Mouse (Mus musculus): Measurements from ENCODE around the gene Itgb1.

Gene Itgb1

DNA sequence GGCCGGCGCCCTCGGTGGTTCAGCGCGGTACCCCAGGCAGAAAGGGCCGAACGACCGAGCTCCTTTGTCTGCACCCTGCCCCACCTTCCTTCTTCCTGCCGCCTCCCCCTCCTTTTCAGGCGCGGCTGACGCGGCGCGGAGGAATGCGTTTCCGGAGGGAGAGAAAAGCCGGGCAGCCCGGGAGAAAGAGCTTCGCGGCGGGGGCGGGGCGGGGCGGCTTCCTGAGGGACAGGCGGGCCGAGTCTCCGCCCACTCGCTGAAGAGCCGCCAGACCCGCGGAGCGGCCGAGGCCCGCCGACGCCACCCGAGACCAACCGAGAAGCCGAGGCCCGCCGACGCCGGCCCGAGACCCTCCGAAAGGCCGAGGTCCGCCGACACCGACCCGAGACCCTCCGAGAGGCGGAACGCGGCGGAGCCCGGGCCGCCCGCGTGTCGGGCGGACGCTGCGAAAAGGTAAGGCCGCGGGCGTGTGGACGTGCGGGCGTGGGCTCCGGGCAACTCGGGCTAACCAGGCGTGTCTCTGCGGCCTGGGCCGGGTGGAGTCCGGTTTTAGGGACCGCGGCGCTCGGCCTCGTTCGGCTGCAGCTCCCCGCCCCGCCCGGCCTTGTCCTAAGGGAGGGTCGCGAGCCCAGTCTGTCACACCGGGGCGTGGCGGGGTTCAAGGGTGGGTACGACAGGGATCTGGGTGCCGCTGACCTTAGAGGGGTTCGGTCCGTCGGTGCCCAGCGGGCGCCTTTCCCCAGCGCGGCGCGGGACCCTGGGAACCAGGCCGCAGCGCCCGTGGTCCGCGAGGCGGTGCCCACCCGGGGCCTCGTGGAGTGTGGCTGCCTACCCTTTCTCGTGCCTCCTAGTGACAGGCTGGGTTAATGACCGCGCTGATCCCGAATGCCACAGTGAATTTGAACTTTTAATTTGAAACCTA, at the start of gene Itgb1:
Gene Itgb1 (plus strand): TSS at position 148 of the 922 bp plus-strand sequence.
- DNase-seq (ENCODE audit: low spot score in 2 of 2) = peak; percentile 80 to 81

DNA sequence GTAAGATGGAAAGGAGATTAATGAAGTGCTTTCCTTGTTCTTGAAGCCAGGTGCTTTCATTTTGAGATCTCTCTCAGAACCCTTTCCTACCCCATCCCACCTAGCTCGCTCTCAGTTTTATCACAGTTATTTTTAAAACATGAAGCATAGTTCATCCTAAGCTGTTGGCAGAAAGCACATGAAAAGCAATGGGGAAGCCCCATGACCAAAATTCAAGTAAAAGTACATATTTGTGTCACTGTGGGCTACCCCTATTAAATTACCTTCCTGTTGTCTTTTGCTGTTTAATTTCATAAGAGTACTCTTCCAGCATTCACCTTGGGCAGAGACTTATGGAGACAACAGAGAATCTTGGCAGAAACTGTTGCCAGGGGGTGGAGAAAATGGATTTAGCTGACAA, 42.4 kb upstream of the Itgb1 start:
- no peak for DNase-seq (ENCODE audit: low spot score in 2 of 2)

DNA sequence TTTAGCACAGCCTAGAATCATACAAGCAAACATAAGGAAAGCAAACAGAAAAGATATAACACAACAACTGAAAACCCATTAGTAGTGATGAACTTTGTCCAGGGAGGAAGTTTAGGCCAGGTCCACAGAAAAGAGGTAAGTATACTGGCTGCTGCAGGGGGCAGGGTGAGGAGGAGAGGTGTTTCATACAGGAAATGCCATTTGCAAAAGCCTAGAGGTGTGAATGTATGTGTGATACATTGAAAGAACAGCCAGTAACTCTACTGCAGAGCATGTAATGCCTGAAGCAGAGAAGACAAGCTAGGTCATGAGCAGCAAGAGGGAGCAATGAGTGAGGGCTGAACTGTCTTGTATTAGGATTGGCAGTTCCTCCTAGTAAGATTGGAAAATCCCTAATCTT, 40.0 kb upstream of the Itgb1 start:
- no peak for DNase-seq (ENCODE audit: low spot score in 2 of 2)

DNA sequence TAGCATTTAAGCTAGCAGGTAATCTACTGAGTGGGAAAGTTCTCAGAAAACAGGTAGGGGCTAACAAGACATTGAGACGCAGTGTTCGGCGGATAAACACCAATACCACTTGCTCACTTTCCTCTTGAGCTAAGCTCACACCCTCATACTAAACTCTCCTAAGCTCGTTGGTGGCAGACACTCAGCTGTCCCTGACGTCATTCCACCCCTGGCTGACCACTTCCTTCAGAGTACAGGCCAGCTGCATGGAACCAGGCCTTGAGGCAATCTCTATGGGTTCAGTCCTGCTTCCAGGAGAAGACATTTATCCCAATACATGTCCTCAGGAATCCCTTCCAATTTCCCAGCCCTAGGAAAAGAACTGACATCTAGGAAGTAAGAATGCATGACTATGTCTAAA, 39.0 kb upstream of the Itgb1 start:
- DNase-seq (ENCODE audit: low spot score in 2 of 2) = no peak

DNA sequence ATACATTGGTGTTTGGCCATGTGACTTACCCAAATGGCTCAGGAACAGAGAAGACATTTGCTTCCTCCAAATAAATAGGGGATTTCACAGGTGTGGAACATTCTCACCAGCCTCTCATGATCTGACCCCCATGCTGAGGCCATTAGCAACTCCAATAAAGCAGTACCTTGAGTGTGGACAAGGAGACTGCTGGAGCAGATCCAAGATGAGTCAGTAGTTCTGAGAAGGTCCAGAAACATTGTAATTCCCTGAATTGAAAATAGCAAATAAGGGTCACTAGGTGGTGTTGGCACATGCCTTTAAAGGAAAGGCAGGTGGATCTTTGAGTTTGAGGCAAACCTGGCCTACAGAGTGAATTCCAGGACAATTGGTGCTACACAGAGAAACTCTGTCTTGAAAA, 37.4 kb upstream of the Itgb1 start:
- no peak for DNase-seq (ENCODE audit: low spot score in 2 of 2)

DNA sequence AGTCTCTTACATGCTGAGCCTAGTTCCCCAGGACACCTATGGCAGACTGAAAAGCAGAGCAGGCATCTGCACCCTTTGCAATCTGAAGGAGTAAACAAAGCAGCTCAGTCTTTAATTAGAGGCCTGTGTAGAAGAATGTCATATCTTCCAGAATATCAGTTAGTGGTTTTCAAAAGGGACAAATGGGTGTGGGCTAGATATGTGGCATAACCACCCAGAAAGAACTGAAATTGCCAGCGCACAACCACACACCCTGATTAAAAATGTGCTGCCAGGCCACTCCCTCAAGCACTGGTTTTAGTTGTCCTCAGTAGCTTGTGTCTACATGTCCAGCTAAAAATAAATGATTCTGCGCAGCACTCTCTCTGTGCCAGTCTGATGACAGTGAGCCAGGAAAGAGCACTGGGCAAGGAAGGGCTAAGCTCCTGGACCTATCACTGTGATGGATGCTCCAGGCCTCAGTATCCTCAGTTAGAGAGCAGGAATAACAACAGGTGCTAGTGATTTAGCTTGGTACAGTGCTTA, 35.1 kb upstream of the Itgb1 start:
- DNase-seq (ENCODE audit: low spot score in 2 of 2) = no peak

DNA sequence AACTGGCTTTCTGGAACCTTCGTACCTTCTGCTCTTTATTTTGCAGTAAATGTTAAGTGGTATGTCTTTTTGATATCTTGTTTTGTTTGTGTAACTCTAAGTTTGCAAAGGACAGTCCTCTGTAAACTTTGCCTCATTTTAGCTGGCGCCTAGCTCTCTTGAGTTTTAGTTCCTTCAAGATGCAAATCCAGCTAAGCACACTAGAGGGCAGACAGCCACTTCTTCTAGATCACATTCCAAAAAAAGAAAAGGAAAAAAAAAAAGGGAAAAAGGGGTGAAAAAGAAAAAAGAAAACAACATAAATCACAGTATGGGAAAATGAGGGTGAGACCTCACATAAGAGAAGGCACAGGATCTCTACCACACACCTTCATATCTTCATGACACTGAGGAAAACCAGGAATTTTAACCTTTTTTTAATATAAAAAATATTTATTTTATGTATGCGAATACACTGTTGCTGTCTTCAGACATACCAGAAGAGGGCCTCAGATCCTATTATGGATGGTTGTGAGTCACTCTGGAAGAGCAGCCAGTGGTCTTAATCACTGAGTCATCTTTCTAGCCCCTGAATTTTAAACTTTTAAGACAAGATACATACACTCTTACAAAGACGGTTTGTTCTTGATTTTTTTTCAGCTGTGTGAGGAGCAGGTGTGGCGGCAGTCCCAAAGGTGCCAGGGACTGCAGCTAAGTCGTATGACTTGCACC, 32.9 kb upstream of the Itgb1 start:
- DNase-seq (ENCODE audit: low spot score in 2 of 2) = peak; percentile 29 to 33

DNA sequence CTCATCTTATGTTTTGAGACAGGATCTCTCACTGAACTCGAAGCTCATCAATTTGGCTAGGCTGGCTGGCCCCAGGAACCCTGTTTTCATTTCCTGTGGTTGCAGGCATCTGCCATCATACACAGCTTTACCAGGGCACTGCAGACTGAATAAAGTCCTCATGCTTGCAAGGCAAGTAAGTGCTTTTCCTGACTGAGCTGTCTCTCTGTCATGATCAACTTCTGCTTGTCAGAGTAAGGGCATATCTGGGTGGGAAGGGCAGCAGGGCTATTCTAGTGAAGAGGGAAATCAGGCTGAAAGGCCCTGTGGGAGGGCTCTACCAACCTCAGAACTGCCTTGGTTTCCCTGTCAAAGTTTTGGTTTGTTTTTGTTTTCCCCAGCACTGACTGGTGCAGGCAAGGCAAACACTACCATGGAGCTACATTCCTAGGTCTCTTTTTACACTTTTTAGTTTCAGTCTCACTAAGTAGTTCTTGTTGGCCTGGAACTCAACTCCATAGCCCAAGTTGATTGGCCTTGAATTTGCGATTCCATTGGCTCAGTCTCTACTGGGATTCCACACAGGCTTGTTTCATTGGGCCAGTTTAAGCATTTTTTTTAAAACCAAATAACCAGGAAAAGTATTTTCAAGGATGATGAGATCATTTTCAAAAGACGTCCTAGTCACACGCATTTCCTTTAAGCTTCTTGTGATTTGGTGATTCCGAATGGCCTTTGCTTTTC, 31.7 kb upstream of the Itgb1 start:
- peak; percentile 32 to 35 for DNase-seq (ENCODE audit: low spot score in 2 of 2)

DNA sequence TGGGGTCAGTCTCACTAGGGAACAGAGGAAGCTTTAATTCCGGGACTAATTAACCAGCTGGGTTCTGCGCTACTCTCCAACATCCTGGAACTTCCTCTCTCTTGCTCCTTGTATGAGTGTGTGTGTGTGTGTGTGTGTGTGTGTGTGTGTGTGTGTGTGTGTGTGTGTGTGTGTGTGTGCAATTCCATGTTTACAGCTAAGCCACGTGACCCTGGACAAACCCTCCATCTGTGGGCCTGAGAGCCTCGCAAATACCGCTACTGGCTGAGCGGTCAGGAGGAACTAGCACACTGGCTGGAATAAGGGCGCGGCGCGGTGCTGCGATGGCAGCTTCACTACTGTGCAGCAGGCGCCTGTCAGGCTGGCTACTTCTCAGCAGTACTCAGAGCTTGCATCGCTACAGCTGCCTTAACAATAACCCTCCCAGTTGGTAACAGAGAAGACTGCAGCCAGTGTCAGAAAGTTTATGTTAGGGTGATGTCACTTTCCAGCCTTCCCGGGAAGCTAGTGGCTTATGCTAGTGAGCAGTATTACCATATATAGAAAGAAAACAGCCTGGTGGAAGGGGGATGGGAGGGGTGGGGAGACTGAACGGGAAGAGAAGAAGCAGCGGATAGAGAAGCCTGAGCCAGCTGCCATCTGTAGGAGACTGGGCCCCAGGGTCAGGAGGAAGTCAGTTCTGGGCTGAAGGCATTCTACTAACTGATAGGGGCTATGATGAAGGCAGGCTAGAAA, 30.9 kb upstream of the Itgb1 start:
- peak; percentile 19 to 39 for DNase-seq (ENCODE audit: low spot score in 2 of 2)

DNA sequence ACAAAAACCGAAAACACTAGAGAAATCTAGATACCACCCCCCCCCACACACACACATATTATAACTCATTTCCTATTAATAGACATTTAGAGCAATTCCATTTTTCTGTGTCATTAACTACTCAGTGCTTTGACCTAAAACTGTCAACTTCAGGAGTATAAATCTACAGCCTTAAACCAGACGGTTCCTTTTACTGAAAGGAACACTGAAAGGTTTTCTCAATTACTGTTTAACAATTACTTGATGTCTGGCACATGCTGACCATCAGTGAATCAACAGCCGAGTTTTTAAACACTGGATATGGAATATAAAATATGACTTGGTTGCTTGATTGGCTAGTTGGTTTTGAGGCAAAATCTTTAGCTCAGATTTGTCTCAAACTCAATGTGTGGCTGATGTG, 23.3 kb upstream of the Itgb1 start:
- DNase-seq (ENCODE audit: low spot score in 2 of 2) = no peak

DNA sequence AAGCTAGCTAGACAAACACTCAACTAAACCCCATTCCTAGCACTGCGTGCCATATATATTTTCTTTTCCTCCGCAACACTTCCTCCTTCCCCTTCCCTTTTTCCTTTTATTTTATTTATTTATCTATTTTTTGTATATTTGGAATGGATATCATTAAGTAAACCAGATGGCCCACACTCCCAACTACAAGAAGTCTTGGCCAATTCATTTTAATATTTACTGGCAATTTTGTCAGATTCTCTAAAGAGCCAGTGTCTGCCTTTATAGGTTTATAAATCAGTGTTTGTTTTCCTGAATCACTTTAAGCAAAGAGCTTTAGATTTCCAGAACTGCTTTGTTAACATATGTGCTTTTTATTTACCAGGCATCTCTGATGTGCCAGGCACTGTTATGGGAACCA, 22.8 kb upstream of the Itgb1 start:
- DNase-seq (ENCODE audit: low spot score in 2 of 2) = no peak

DNA sequence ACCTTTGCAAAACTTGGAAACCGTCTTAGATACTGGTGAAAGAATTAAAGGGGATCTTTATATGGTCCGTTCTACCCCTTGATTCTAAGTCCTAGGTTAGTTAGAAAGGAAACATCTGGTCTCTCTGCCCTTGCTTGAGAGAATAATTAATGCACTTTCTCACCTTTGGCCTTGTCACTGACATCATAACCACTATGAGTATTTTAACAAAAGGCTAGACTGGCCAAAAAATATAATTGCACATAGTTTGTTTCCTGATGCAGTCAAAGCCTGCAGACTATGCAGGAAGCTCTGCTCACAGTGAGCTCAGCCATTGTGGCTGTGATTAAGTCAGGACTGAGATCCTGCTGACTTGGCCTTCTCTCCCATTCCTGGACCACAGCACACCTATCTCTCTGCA, 22.3 kb upstream of the Itgb1 start:
- DNase-seq (ENCODE audit: low spot score in 2 of 2) = no peak

DNA sequence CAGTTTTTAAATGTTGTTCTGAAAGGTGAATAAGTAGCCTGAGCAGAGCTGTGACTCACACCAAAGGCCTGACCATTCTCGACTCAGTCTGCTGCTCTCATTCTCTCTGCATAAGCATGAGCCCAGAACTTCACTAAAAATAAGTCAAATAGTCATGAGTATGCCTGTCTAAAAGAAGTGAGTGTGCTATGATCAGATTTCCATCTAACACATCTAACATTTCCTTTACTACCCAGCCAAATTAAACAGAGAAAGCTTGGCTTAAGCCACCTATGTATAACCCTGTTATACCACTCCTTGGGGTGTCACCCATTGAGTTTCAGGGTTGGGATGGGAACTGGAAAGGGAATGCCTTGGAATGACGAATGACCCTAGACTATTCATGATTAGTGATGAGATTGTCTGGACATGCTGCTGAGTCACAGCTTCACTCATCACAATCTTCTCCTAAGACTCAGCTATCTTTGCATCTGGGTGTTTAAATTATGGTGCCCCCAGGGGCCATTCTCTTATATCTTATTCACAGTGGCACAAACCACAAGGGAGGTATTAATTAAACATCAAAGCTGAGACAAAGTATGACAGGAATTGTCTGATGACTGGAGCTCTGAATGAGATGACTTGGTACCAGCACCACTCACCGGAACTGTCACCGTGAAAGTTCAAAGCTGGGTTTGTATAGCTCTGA, 18.7 kb upstream of the Itgb1 start:
- no peak for DNase-seq (ENCODE audit: low spot score in 2 of 2)

DNA sequence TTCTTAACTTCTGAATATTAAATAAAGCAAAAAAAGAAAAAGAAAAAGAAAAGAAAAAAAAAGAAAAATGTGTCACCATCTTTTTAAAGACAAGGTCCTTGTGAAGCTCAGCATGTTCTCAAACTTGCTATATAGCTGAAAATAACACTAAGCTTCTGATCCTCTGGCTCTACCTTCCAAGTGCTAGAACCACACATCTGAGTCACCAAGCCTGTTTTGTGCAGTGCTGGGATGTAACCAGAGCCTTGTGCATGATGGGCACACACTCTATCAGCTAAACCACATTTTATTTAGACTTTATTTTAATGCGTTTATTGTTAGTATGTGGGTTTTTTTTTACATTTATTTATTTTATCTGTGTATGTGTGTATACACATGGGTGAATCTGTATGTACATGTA, 13.6 kb upstream of the Itgb1 start:
- no peak for DNase-seq (ENCODE audit: low spot score in 2 of 2)

DNA sequence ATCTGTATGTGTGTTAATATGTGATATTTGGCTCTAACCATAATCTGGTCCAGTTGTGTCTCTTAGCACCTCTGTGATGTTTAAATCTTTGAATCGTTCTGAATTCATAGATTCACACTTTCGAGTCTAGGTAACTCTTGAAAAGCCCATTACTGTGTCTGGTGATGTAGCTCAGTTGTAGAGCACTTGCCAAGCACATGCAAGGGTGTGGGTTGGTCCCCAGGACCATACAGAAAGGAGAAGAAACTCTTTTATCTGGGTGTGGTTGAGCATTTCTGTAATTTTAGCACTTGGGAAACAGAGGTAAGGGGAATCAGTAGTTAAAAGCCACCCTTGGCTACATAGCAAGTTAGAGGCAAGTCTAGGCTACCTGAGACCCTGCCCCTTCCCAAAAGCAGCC, 13.0 kb upstream of the Itgb1 start:
- DNase-seq (ENCODE audit: low spot score in 2 of 2) = no peak

DNA sequence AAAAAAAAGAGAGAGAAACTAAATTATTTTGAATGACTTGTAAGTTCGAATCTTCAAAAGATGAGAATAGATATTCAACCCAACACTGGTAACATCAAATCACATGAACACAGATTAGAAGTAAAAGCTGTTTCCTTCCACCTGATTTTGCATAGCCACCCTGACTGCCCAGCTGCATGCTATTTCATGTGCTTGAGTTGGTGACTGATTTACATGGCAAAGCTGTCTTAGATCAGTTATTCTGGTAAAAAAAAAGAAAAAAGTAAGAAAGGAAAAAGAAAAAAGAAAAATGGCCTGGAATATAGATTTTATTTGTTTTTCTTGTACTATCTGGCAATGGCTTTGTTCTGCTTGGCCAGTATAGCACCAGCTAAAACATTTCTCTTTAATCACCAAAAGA, 12.5 kb upstream of the Itgb1 start:
- no peak for DNase-seq (ENCODE audit: low spot score in 2 of 2)

DNA sequence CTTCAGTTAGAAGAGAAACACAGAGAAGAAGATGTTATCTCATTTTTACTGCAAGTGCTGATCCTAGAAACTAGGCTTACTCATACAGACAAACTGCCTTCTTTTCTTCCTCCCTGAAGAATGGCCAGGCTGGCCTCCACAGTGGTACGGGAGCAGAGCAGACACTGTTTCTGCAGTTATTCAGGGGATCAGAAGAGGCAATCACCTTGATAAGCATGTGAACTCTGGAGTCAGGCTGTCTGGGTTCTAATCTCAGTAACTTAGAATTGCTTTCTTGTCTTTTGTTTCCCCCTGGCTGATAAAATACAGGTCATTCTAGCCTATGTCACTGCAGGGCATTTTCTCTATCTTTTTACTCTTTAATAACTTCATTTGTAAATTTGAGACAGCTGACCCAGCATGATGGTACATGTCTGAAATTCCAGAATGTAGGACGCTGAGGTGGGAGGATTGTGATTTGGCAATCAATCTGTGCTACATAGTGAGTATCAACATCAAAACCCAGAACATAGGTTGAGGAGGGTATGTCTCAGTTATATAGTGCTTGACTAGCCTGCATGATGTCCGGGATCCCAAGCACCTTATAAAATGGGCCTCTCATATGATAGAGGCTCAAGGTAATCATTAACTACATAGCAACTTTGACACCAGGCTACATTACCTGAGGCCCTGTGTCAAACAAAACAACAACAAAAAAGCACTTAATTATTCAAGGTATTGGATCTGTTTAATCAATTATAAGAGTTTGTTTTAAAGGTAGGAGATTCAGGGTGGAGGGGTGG, 9.4 kb upstream of the Itgb1 start:
- DNase-seq (ENCODE audit: low spot score in 2 of 2) = no peak

DNA sequence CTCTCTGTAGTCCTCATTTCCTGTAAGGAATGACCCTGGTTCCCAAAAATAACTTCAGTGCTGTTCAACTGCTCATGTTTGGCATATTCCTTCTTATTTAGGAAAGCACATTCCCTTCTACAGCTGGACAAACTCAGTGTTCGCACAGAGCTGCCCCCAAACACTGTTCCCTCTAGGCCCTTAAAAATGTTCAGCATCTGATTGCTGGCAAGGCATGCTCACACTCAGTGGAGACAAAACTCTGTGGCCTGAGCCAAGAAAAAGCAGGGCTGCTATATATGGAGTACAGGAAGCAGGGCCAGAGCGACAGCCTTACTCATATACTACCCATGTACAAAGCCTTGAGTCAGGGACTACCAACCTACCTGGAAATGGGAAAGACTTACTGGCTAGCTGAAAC, 5.5 kb upstream of the Itgb1 start:
- no peak for DNase-seq (ENCODE audit: low spot score in 2 of 2)

DNA sequence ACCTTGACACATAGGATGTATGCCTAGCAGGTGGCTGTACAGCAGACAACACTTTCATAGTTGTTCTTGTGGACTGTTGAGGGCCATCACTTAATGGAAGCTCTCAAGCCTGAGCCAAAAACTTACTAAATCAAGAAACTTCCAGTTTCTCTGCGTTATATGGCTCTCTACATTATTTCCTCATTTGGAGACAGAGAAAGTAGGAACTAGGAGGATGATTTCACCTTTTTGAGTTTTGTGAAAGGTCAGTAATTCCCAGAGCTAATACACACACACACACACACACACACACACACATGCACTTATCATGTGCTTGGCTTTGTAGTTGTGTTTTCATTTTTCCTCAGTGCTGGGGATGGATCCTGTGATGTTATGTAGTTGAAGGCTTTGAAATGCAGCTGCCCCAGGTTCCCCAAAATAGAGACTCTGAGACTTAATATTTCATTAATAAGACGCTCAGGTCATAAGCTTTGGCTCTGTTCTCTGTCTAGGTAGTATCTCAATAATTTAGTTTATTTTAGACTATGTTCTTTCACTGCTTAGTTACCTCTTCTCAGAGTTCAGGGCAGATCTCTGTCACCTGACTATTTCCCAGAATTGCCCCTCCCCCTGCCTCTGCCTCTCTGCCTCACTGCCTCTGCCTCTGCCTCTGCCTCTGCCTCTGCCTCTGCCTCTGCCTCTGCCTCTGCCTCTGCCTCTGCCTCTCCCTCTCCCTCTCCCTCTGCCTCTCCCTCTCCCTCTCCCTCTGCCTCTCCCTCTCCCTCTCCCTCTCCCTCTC, 4.7 kb upstream of the Itgb1 start:
- DNase-seq (ENCODE audit: low spot score in 2 of 2) = no peak
